Mouse (Mus musculus) erythroblast, embryonic 14.5 days (primary cell): ENCODE measurements around the gene Btbd9. TPM values are rescaled to one million over a fixed set of nuclear protein-coding genes. Genes with fewer than 3 reads are reported as not detected.
A peak's percentile ranks its signal among the peaks of the same experiment; 100 is the strongest.

Experiments used
- H3K27me3 ChIP-seq: 2 replicates; pipeline ENCODE4 v1.6.1; 2012; ENCODE audit warnings: inconsistent platforms; ENCODE audit not compliant: control insufficient read depth
- H3K36me3 ChIP-seq: 2 replicates; pipeline ENCODE4 v1.6.1; 2012; ENCODE audit warnings: mild to moderate bottlenecking, inconsistent platforms; ENCODE audit not compliant: control insufficient read depth
- H3K4me1 ChIP-seq: 2 replicates; pipeline ENCODE4 v1.6.1; 2012; ENCODE audit warnings: inconsistent platforms; ENCODE audit not compliant: control insufficient read depth
- H3K4me3 ChIP-seq: replicated peaks from 2 replicates; pipeline ENCODE3; 2012; ENCODE audit warnings: moderate library complexity, mild to moderate bottlenecking, inconsistent platforms
- H3K9me3 ChIP-seq: 2 replicates; pipeline ENCODE4 v1.6.1; 2012; ENCODE audit warnings: low read length, inconsistent platforms, mixed read lengths; ENCODE audit not compliant: control insufficient read depth
- GATA1 ChIP-seq: IDR thresholded peaks from 2 replicates; pipeline ENCODE4 v1.6.1; 2012; ENCODE audit warnings: low read length, inconsistent platforms, mixed read lengths
- TAL1 ChIP-seq: IDR thresholded peaks from 3 replicates; pipeline ENCODE4 v1.6.1; 2012; ENCODE audit warnings: low read length, inconsistent platforms, mixed read lengths
- polyA plus RNA-seq: library from polyadenylated mRNA; stranded (reverse); fragments of >175 nt; gene quantifications from 2 replicates; pipeline ENCODE4 v1.2.3, GENCODE M21; 2012

Btbd9 gene
- polyA plus RNA-seq, 1 experiment: 0.26 TPM

GRCm38 (mm10) chr17:30487695-30488094 is 88.6 kb downstream of the Btbd9 start:
- Histone ChIP-seq H3K9me3 (peaks cover 6% of the 10 kb centered on the region; the same call in 1 of the 2 replicates), H3K4me1 (no peaks in the 10 kb centered on the region), H3K27me3 (no peaks in the 10 kb centered on the region), H3K36me3 (no peaks in the 10 kb centered on the region), H3K4me3 (no peak overlapping the region)
- TF ChIP-seq TAL1 (no peak), GATA1 (no peak)

- H3K36me3 ChIP-seq: no peaks in the 10 kb centered on the region
- no peak for TF ChIP-seq TAL1
- peak; percentile 67; the same call in 1 of the 2 replicates for TF ChIP-seq GATA1
These were observed 91.0 kb downstream of the Btbd9 start for GRCm38 (mm10) chr17:30485067-30485854.

GRCm38 (mm10) chr17:30484446-30485066 is 91.7 kb downstream of the Btbd9 start:
- no peak overlapping the region for H3K4me3 ChIP-seq
- H3K27me3 ChIP-seq: no peaks in the 10 kb centered on the region
- TF ChIP-seq TAL1 (no peak), GATA1 (no peak)

More at GRCm38 (mm10) chr17:30485067-30485854, 91.0 kb downstream of the Btbd9 start:
- H3K4me1 ChIP-seq: no peaks in the 10 kb centered on the region
- H3K27me3 ChIP-seq: no peaks in the 10 kb centered on the region
- peaks cover 6% of the 10 kb centered on the region; the same call in 1 of the 2 replicates for H3K9me3 ChIP-seq
- no peak overlapping the region for H3K4me3 ChIP-seq

GRCm38 (mm10) chr17:30481766-30482165 is 94.5 kb downstream of the Btbd9 start:
- H3K9me3 ChIP-seq: peaks cover 6% of the 10 kb centered on the region; the same call in 1 of the 2 replicates
- no peaks in the 10 kb centered on the region for H3K4me1 ChIP-seq
- TF ChIP-seq TAL1: no peak
- TF ChIP-seq GATA1: no peak
- H3K27me3 ChIP-seq: no peaks in the 10 kb centered on the region
- no peak overlapping the region for H3K4me3 ChIP-seq
- H3K36me3 ChIP-seq: no peaks in the 10 kb centered on the region

More at GRCm38 (mm10) chr17:30484446-30485066, 91.7 kb downstream of the Btbd9 start:
- Histone ChIP-seq H3K4me1 (no peaks in the 10 kb centered on the region), H3K36me3 (no peaks in the 10 kb centered on the region), H3K9me3 (peaks cover 6% of the 10 kb centered on the region; the same call in 1 of the 2 replicates)

GRCm38 (mm10) chr17:30481341-30481740 is 94.9 kb downstream of the Btbd9 start:
- Histone ChIP-seq H3K4me3 (no peak overlapping the region), H3K36me3 (no peaks in the 10 kb centered on the region), H3K9me3 (peaks cover 6% of the 10 kb centered on the region; the same call in 1 of the 2 replicates), H3K27me3 (no peaks in the 10 kb centered on the region), H3K4me1 (no peaks in the 10 kb centered on the region)
- TF ChIP-seq GATA1 (no peak), TAL1 (no peak)

- no peak for TF ChIP-seq TAL1
- no peak for TF ChIP-seq GATA1
- H3K9me3 ChIP-seq: peaks cover 6% of the 10 kb centered on the region; the same call in 1 of the 2 replicates
- no peak overlapping the region for H3K4me3 ChIP-seq
- H3K36me3 ChIP-seq: no peaks in the 10 kb centered on the region
- no peaks in the 10 kb centered on the region for H3K27me3 ChIP-seq
- no peaks in the 10 kb centered on the region for H3K4me1 ChIP-seq
These were observed 95.9 kb downstream of the Btbd9 start for GRCm38 (mm10) chr17:30480381-30480780.

- H3K9me3 ChIP-seq: no peaks in the 10 kb centered on the region
- TF ChIP-seq TAL1 (no peak), GATA1 (no peak)
- no peak overlapping the region for H3K4me3 ChIP-seq
- no peaks in the 10 kb centered on the region for H3K36me3 ChIP-seq
- H3K27me3 ChIP-seq: no peaks in the 10 kb centered on the region
- no peaks in the 10 kb centered on the region for H3K4me1 ChIP-seq
These were observed 98.1 kb downstream of the Btbd9 start for GRCm38 (mm10) chr17:30478181-30478580.

- no peaks in the 10 kb centered on the region for H3K9me3 ChIP-seq
- H3K4me3 ChIP-seq: no peak overlapping the region
- no peaks in the 10 kb centered on the region for H3K27me3 ChIP-seq
- H3K4me1 ChIP-seq: no peaks in the 10 kb centered on the region
- no peaks in the 10 kb centered on the region for H3K36me3 ChIP-seq
- no peak for TF ChIP-seq GATA1
- no peak for TF ChIP-seq TAL1
These were observed 101.7 kb downstream of the Btbd9 start for GRCm38 (mm10) chr17:30474561-30474960.

- no peaks in the 10 kb centered on the region for H3K36me3 ChIP-seq
- no peaks in the 10 kb centered on the region for H3K9me3 ChIP-seq
- TF ChIP-seq GATA1 (no peak), TAL1 (no peak)
- H3K27me3 ChIP-seq: no peaks in the 10 kb centered on the region
- H3K4me3 ChIP-seq: no peak overlapping the region
- no peaks in the 10 kb centered on the region for H3K4me1 ChIP-seq
These were observed 103.5 kb downstream of the Btbd9 start for GRCm38 (mm10) chr17:30472776-30473175.
